Mouse (Mus musculus) E14TG2a.4 (cell line): Measurements from ENCODE around the gene Brpf3.

Experiments
- H3K27me3 ChIP-seq: 2 replicates; pipeline ENCODE4 v1.6.1; 2014; ENCODE audit warnings: low read length, control low read depth; ENCODE audit not compliant: insufficient read depth
- H3K36me3 ChIP-seq: 2 replicates; pipeline ENCODE4 v1.6.1; 2014; ENCODE audit warnings: low read length, control low read depth; ENCODE audit not compliant: insufficient read depth
- H3K4me1 ChIP-seq: replicated peaks from 2 replicates; pipeline ENCODE4 v1.6.1; 2014; ENCODE audit warnings: low read depth, low read length, control low read depth
- H3K4me3 ChIP-seq: replicated peaks from 2 replicates; pipeline ENCODE4 v1.5.1; 2014; ENCODE audit warnings: mild to moderate bottlenecking, low read length
- H3K9me3 ChIP-seq: 2 replicates; pipeline ENCODE4 v1.6.1; 2014; ENCODE audit warnings: low read length, control low read depth
- CTCF ChIP-seq: conservative IDR thresholded peaks from 2 replicates; pipeline ENCODE4 v1.5.1; 2014; ENCODE audit warnings: low read length
- NANOG ChIP-seq: IDR thresholded peaks from 2 replicates; pipeline ENCODE4 v1.6.1; 2014; ENCODE audit warnings: borderline replicate concordance, low read length, mixed read lengths
- POU5F1 ChIP-seq: IDR thresholded peaks from 2 replicates; pipeline ENCODE4 v1.6.1; 2014; ENCODE audit warnings: low read length, borderline replicate concordance

Brpf3 gene

GRCm38 (mm10) chr17:28816875-28817811 lies 16.3 kb downstream of the Brpf3 start:
- Histone ChIP-seq H3K4me1 (peaks cover 72% of the 10 kb centered on the region), H3K9me3 (no peaks in the 10 kb centered on the region), H3K36me3 (peaks cover 99% of the 10 kb centered on the region), H3K4me3 (no peak overlapping the region), H3K27me3 (no peaks in the 10 kb centered on the region)
- no peak for TF ChIP-seq NANOG
- TF ChIP-seq CTCF = no peak
- TF ChIP-seq POU5F1 = no peak

- Histone ChIP-seq H3K36me3 (peaks cover 99% of the 10 kb centered on the region), H3K4me1 (peaks cover 72% of the 10 kb centered on the region), H3K27me3 (no peaks in the 10 kb centered on the region), H3K9me3 (no peaks in the 10 kb centered on the region), H3K4me3 (no peak overlapping the region)
- peak; percentile 78 for TF ChIP-seq NANOG
- TF ChIP-seq CTCF = no peak
- no peak for TF ChIP-seq POU5F1
Measured at GRCm38 (mm10) chr17:28820189-28820588, 19.3 kb downstream of the Brpf3 start.

- TF ChIP-seq NANOG (no peak), POU5F1 (no peak), CTCF (no peak)
- Histone ChIP-seq H3K9me3 (no peaks in the 10 kb centered on the region), H3K4me1 (peaks cover 64% of the 10 kb centered on the region), H3K4me3 (no peak overlapping the region), H3K36me3 (peaks cover 100% of the 10 kb centered on the region), H3K27me3 (no peaks in the 10 kb centered on the region)
Measured at GRCm38 (mm10) chr17:28823004-28823745, 22.3 kb downstream of the Brpf3 start.

- peaks cover 64% of the 10 kb centered on the region for H3K4me1 ChIP-seq
- H3K4me3 ChIP-seq = no peak overlapping the region
- peaks cover 100% of the 10 kb centered on the region for H3K36me3 ChIP-seq
- H3K9me3 ChIP-seq = no peaks in the 10 kb centered on the region
- TF ChIP-seq NANOG (no peak), CTCF (no peak), POU5F1 (no peak)
- no peaks in the 10 kb centered on the region for H3K27me3 ChIP-seq
Measured at GRCm38 (mm10) chr17:28823749-28824148, 22.9 kb downstream of the Brpf3 start.

- Histone ChIP-seq H3K27me3 (no peaks in the 10 kb centered on the region), H3K4me3 (no peak overlapping the region), H3K9me3 (no peaks in the 10 kb centered on the region), H3K4me1 (peaks cover 72% of the 10 kb centered on the region), H3K36me3 (peaks cover 100% of the 10 kb centered on the region)
- TF ChIP-seq POU5F1 (no peak), NANOG (no peak), CTCF (no peak)
Measured at GRCm38 (mm10) chr17:28824896-28825295, 24.0 kb downstream of the Brpf3 start.

GRCm38 (mm10) chr17:28825359-28826041 lies 24.6 kb downstream of the Brpf3 start:
- Histone ChIP-seq H3K4me1 (peaks cover 78% of the 10 kb centered on the region), H3K36me3 (peaks cover 100% of the 10 kb centered on the region), H3K27me3 (no peaks in the 10 kb centered on the region), H3K4me3 (no peak overlapping the region), H3K9me3 (no peaks in the 10 kb centered on the region)
- no peak for TF ChIP-seq CTCF
- TF ChIP-seq NANOG = no peak
- no peak for TF ChIP-seq POU5F1

- H3K27me3 ChIP-seq = no peaks in the 10 kb centered on the region
- no peaks in the 10 kb centered on the region for H3K9me3 ChIP-seq
- no peak for TF ChIP-seq CTCF
- no peak for TF ChIP-seq NANOG
- no peak for TF ChIP-seq POU5F1
- peaks cover 89% of the 10 kb centered on the region for H3K4me1 ChIP-seq
- no peak overlapping the region for H3K4me3 ChIP-seq
- H3K36me3 ChIP-seq = peaks cover 100% of the 10 kb centered on the region
Measured at GRCm38 (mm10) chr17:28827665-28828231, 26.9 kb downstream of the Brpf3 start.

GRCm38 (mm10) chr17:28829120-28829519 lies 28.2 kb downstream of the Brpf3 start:
- Histone ChIP-seq H3K4me3 (no peak overlapping the region), H3K9me3 (no peaks in the 10 kb centered on the region), H3K4me1 (peaks cover 90% of the 10 kb centered on the region), H3K36me3 (peaks cover 98% of the 10 kb centered on the region), H3K27me3 (no peaks in the 10 kb centered on the region)
- no peak for TF ChIP-seq CTCF
- no peak for TF ChIP-seq NANOG
- no peak for TF ChIP-seq POU5F1
